Mouse (Mus musculus) MEL (cell line): ENCODE measurements at regions not wholly inside any gene's neighbourhood (a gene's known extent, or its start where the extent isn't known, plus 50 kb on each side); places are given as distances from the start of the nearest gene placed in this dataset.

Experiments used
- CTCF ChIP-seq, 3 experiments: IDR thresholded peaks in 2 of 3; conservative IDR thresholded peaks in 1 of 3; 2 replicates each; pipeline ENCODE4 v1.5.1; 2011 to 2012; ENCODE audit warnings: low read length in 3 of 3, low read depth in 2 of 3, mild to moderate bottlenecking in 2 of 3, improper control_type of control experiment in 1 of 3, inconsistent platforms in 1 of 3, mixed read lengths in 1 of 3, moderate library complexity in 1 of 3; ENCODE audit not compliant: control insufficient read depth in 1 of 3, insufficient read depth in 1 of 3, poor library complexity in 1 of 3, severe bottlenecking in 1 of 3
- JUND ChIP-seq: IDR thresholded peaks from 2 replicates; pipeline ENCODE4 v1.6.1; 2011; ENCODE audit warnings: low read depth, mild to moderate bottlenecking, improper control_type of control experiment, low read length
- MAFK ChIP-seq: IDR thresholded peaks from 2 replicates; pipeline ENCODE4 v1.6.1; 2011; ENCODE audit warnings: low read depth, mild to moderate bottlenecking, low read length, improper control_type of control experiment, borderline replicate concordance
- MAX ChIP-seq: IDR thresholded peaks from 2 replicates; pipeline ENCODE4 v1.6.1; 2011; ENCODE audit warnings: low read length, improper control_type of control experiment
- NELFE ChIP-seq: IDR thresholded peaks from 2 replicates; pipeline ENCODE4 v1.6.1; 2011; ENCODE audit warnings: low read depth, low read length, improper control_type of control experiment
- POLR2A ChIP-seq, 2 experiments: IDR thresholded peaks; 2 replicates each; pipeline ENCODE4 v1.6.1; 2011 to 2012; ENCODE audit warnings: low read length in 2 of 2, mild to moderate bottlenecking in 2 of 2, control low read depth in 1 of 2, improper control_type of control experiment in 1 of 2, low read depth in 1 of 2, moderate library complexity in 1 of 2; ENCODE audit not compliant: control insufficient read depth in 1 of 2, insufficient read depth in 1 of 2, poor library complexity in 1 of 2
- TAL1 ChIP-seq: IDR thresholded peaks from 2 replicates; pipeline ENCODE4 v1.6.1; 2012; ENCODE audit warnings: mild to moderate bottlenecking, inconsistent platforms, low read length, moderate library complexity, mixed read lengths

- TF ChIP-seq CTCF (IDR thresholded peaks at IDR 0.05 in 2 of 3, conservative IDR thresholded peaks at IDR 0.05 in 1 of 3; ENCODE audit: control insufficient read depth in 1 of 3, insufficient read depth in 1 of 3, low read depth in 2 of 3, low read length in 3 of 3, poor library complexity in 1 of 3, severe bottlenecking in 1 of 3) = no peak
- TF ChIP-seq MAX = no peak
- no peak for TF ChIP-seq NELFE
- no peak for TF ChIP-seq MAFK
- TF ChIP-seq POLR2A (IDR thresholded peaks at IDR 0.05; ENCODE audit: control insufficient read depth in 1 of 2, insufficient read depth in 1 of 2, low read depth in 1 of 2, low read length in 2 of 2, poor library complexity in 1 of 2) = no peak
- no peak for TF ChIP-seq JUND
- no peak for TF ChIP-seq TAL1
Observed at GRCm38 (mm10) chr6:31137351-31137750, 178.5 kb upstream of the Klf14 start.
